Mouse (Mus musculus) midbrain, embryonic 13.5 days (tissue): ENCODE measurements around the gene Prune1. TPM values are rescaled to one million over a fixed set of nuclear protein-coding genes. Genes with fewer than 3 reads are reported as not detected.

ENCODE experiments used
- ATAC-seq: fragments of 200-750 bp; cut with Nextera tagmentation; 2 replicates; pipeline ENCODE4 v1.8.0; 2017; ENCODE audit warnings: mild to moderate bottlenecking, moderate TSS enrichment, moderate library complexity
- H3K27ac ChIP-seq: fragments of 300-500 bp; sonication (generic); 2 replicates; pipeline ENCODE4 v1.5.1; 2015; ENCODE audit warnings: inconsistent platforms, mild to moderate bottlenecking, moderate library complexity
- H3K27me3 ChIP-seq: fragments of 300-500 bp; sonication (generic); 2 replicates; pipeline ENCODE4 v1.6.1; 2015; ENCODE audit warnings: mild to moderate bottlenecking, inconsistent platforms
- H3K36me3 ChIP-seq: fragments of 300-500 bp; sonication (generic); 2 replicates; pipeline ENCODE4 v1.6.1; 2015; ENCODE audit warnings: mild to moderate bottlenecking, inconsistent platforms
- H3K4me1 ChIP-seq: fragments of 300-500 bp; sonication (generic); replicated peaks from 2 replicates; pipeline ENCODE4 v1.6.1; 2015; ENCODE audit warnings: inconsistent platforms
- H3K4me2 ChIP-seq: fragments of 300-500 bp; sonication (generic); replicated peaks from 2 replicates; pipeline ENCODE4 v1.6.1; 2015; ENCODE audit warnings: moderate library complexity, mild to moderate bottlenecking, inconsistent platforms
- H3K4me3 ChIP-seq: fragments of 300-500 bp; sonication (generic); replicated peaks from 2 replicates; pipeline ENCODE4 v1.5.1; 2015; ENCODE audit warnings: mild to moderate bottlenecking, inconsistent platforms
- H3K9ac ChIP-seq: fragments of 300-500 bp; sonication (generic); replicated peaks from 2 replicates; pipeline ENCODE4 v1.6.1; 2015; ENCODE audit warnings: mild to moderate bottlenecking, inconsistent platforms
- H3K9me3 ChIP-seq: fragments of 300-500 bp; sonication (generic); 2 replicates; pipeline ENCODE4 v1.6.1; 2016; ENCODE audit warnings: mild to moderate bottlenecking, inconsistent platforms
- WGBS: fragments of 180-500 bp; shearing (Covaris S2); methylation state at CpG from one replicate; pipeline ENCODE4 v1.1.7; 2015; 5-methylcytosine and 5-hydroxymethylcytosine counted together
- polyA plus RNA-seq: library from polyadenylated mRNA; unstranded; fragments of >200 nt; fragmentation: Nextera tagmentation; extraction: Ambion mirVana; gene quantifications from 2 replicates; pipeline ENCODE4 v1.2.1, GENCODE M21; 2015

The Prune1 gene
- polyA plus RNA-seq, 1 experiment from 2014 or later: 46.4 TPM

DNA sequence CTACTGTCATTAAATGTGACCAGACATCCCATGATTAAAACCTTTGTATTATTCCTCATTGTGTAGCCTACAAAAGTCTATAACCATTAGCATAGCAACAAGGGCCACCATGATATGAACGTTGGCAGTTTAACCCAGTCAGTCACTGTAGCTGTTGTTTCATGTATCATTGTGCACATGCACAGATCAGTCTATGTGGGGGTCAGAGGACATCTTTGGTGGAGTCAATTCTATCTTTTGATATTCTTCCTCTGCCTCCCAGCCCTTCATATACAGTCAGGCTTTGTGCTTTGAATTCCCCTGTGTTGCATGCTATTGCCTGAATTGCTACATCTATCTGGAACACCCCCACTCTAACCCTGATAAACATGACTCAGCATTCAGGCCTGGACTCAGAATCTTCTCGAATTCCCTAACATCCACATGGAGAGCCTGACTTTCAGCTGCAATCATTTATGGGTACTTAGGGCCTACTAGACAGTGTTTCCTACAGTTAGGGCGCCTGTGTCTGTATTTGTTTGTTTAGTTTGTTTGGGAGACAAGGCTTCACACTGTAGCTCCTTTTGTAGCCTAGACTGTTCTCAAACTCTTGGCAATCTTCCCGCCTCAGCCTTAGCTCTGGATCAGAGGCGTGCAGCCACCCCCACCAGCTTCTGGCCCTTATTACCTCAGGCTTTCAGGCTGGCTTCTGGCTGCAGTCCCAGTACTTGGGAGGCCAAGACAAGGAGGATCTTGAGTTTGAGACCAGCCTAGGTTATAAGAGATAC is 35.2 kb downstream of the Prune1 start:
- no peak overlapping the region for H3K9ac ChIP-seq
- no peaks in the 10 kb centered on the region for H3K4me1 ChIP-seq
- WGBS: 91% methylated on average over 5 of the region's 5 CpGs
- no peak overlapping the region for H3K27ac ChIP-seq
- no peak overlapping the region for H3K4me2 ChIP-seq
- peaks cover 22% of the 10 kb centered on the region for H3K36me3 ChIP-seq
- no peak for ATAC-seq
- no peaks in the 10 kb centered on the region for H3K9me3 ChIP-seq
- no peak overlapping the region for H3K4me3 ChIP-seq
- H3K27me3 ChIP-seq: no peaks in the 10 kb centered on the region

GRCm38 (mm10) chr3:95243086-95243485 is 38.8 kb downstream of the Prune1 start:
- peaks cover 22% of the 10 kb centered on the region for H3K36me3 ChIP-seq
- H3K27me3 ChIP-seq: no peaks in the 10 kb centered on the region
- H3K4me2 ChIP-seq: no peak overlapping the region
- no peak overlapping the region for H3K9ac ChIP-seq
- H3K9me3 ChIP-seq: no peaks in the 10 kb centered on the region
- 81% methylated on average over 2 of the region's 2 CpGs for WGBS
- no peak for ATAC-seq
- no peaks in the 10 kb centered on the region; the same call in 1 of the 2 replicates for H3K4me1 ChIP-seq
- H3K27ac ChIP-seq: no peak overlapping the region
- no peak overlapping the region for H3K4me3 ChIP-seq

- 83% methylated on average over 7 of the region's 7 CpGs for WGBS
Observed at GRCm38 (mm10) chr3:95241498-95241897, 40.4 kb downstream of the Prune1 start, which contains the start of gene Gm128. Gm128 (minus strand) TSS chr3:95241598.

GRCm38 (mm10) chr3:95240900-95241299 is 41.0 kb downstream of the Prune1 start:
- Histone ChIP-seq H3K27me3 (no peaks in the 10 kb centered on the region), H3K9me3 (no peaks in the 10 kb centered on the region), H3K4me3 (no peak overlapping the region), H3K4me2 (no peak overlapping the region), H3K36me3 (peaks cover 38% of the 10 kb centered on the region), H3K4me1 (no peaks in the 10 kb centered on the region; the same call in 1 of the 2 replicates), H3K9ac (no peak overlapping the region), H3K27ac (no peak overlapping the region)
- WGBS: 35% methylated on average over 13 of the region's 17 CpGs
- no peak for ATAC-seq

More at GRCm38 (mm10) chr3:95241498-95241897, 40.4 kb downstream of the Prune1 start, which contains the start of gene Gm128:
- H3K27ac ChIP-seq: no peak within 1 kb of the TSS
- H3K36me3 ChIP-seq: peaks cover 37% of the 10 kb centered on the region
- H3K4me3 ChIP-seq: no peak within 1 kb of the TSS
- H3K27me3 ChIP-seq: no peaks in the 10 kb centered on the region
- H3K9me3 ChIP-seq: no peaks in the 10 kb centered on the region
- H3K4me2 ChIP-seq: no peak within 1 kb of the TSS
- no peak for ATAC-seq
- no peaks in the 10 kb centered on the region; the same call in 1 of the 2 replicates for H3K4me1 ChIP-seq
- H3K9ac ChIP-seq: no peak within 1 kb of the TSS

- no peak for ATAC-seq
Observed at GRCm38 (mm10) chr3:95239971-95240370, 41.9 kb downstream of the Prune1 start.

DNA sequence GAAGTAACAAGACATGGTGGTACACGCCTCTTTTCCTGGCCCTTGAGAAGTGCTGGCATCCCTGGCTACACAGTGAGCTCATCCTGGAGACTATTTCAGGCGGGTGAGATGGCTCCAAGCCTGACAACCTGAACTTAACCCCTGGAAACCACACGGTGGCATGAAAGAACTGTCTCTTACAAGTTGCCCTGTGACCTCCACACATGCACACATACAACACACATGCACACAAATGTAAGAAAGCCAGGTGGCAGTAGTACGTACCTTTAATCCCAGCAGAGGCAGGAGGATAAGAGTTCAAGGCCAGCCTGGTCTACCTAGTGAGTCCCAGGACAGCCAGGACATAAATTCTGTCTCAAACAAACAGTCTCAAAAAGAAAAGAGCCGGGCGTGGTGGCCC is 42.9 kb downstream of the Prune1 start:
- Histone ChIP-seq H3K4me1 (no peaks in the 10 kb centered on the region; the same call in 1 of the 2 replicates), H3K4me2 (no peak overlapping the region), H3K27me3 (no peaks in the 10 kb centered on the region), H3K36me3 (peaks cover 47% of the 10 kb centered on the region), H3K27ac (no peak overlapping the region), H3K9me3 (no peaks in the 10 kb centered on the region), H3K4me3 (no peak overlapping the region), H3K9ac (no peak overlapping the region)
- WGBS: 87% methylated on average over 6 of the region's 6 CpGs
- ATAC-seq: no peak

More at GRCm38 (mm10) chr3:95239971-95240370, 41.9 kb downstream of the Prune1 start:
- H3K9me3 ChIP-seq: no peaks in the 10 kb centered on the region
- 91% methylated on average over 12 of the region's 12 CpGs for WGBS
- no peak overlapping the region for H3K4me2 ChIP-seq
- peaks cover 39% of the 10 kb centered on the region for H3K36me3 ChIP-seq
- no peak overlapping the region for H3K4me3 ChIP-seq
- H3K4me1 ChIP-seq: no peaks in the 10 kb centered on the region; the same call in 1 of the 2 replicates
- no peaks in the 10 kb centered on the region for H3K27me3 ChIP-seq
- H3K27ac ChIP-seq: no peak overlapping the region
- H3K9ac ChIP-seq: no peak overlapping the region

GRCm38 (mm10) chr3:95237541-95238099 is 44.3 kb downstream of the Prune1 start:
- Histone ChIP-seq H3K27me3 (no peaks in the 10 kb centered on the region), H3K36me3 (peaks cover 61% of the 10 kb centered on the region), H3K4me3 (no peak overlapping the region), H3K9me3 (no peaks in the 10 kb centered on the region), H3K27ac (no peak overlapping the region), H3K4me2 (no peak overlapping the region), H3K4me1 (no peaks in the 10 kb centered on the region; the same call in 1 of the 2 replicates), H3K9ac (no peak overlapping the region)
- 90% methylated on average over 8 of the region's 8 CpGs for WGBS
- no peak for ATAC-seq

- H3K27me3 ChIP-seq: no peaks in the 10 kb centered on the region
- no peak overlapping the region for H3K4me3 ChIP-seq
- 79% methylated on average over 23 of the region's 23 CpGs for WGBS
- no peaks in the 10 kb centered on the region for H3K9me3 ChIP-seq
- no peak for ATAC-seq
- peaks cover 18% of the 10 kb centered on the region for H3K4me1 ChIP-seq
- H3K4me2 ChIP-seq: no peak overlapping the region
- no peak overlapping the region for H3K9ac ChIP-seq
- H3K27ac ChIP-seq: no peak overlapping the region
- H3K36me3 ChIP-seq: peaks cover 71% of the 10 kb centered on the region
Observed at GRCm38 (mm10) chr3:95235386-95236301, 46.2 kb downstream of the Prune1 start.

DNA sequence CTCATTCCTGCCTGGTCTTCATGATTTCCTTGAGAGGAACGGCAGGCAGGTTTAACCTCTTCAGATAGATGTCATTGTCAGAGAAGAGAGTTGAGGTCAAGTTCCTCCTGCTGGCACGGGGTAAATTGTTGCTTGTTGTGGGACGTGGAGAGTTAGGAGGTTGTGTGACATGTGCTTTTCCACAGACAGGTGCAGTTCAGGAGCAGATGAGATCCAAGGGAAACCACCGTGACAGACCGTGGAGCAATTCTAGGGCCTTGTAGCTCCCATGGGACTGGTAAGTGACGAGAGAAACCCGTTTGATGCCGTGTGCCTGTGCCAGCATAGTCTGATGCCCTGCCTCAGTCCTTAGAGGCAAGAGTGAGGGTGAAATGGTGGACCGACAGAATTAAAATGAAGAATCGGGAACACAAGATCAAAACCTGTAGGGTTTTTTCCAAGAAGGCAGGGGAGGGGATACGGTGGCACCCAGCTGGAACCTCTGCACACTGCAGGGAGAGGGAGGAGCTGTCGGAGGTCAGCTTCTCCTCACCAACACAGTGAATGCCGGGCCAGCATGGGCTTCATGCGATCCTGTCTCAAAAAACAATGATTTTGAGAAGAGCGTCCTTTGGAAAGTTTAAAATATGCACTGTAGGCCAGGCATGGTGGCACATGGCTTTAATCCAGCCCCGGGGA is 48.4 kb downstream of the Prune1 start:
- peaks cover 68% of the 10 kb centered on the region for H3K36me3 ChIP-seq
- WGBS: 90% methylated on average over 16 of the region's 16 CpGs
- H3K9me3 ChIP-seq: no peaks in the 10 kb centered on the region
- no peaks in the 10 kb centered on the region for H3K27me3 ChIP-seq
- no peak for ATAC-seq
- H3K4me3 ChIP-seq: no peak overlapping the region
- H3K4me1 ChIP-seq: peaks cover 30% of the 10 kb centered on the region
- no peak overlapping the region for H3K27ac ChIP-seq
- no peak overlapping the region for H3K9ac ChIP-seq
- H3K4me2 ChIP-seq: no peak overlapping the region

- Histone ChIP-seq H3K9ac (no peak overlapping the region), H3K4me3 (no peak overlapping the region), H3K36me3 (peaks cover 61% of the 10 kb centered on the region), H3K9me3 (no peaks in the 10 kb centered on the region), H3K27me3 (no peaks in the 10 kb centered on the region), H3K4me2 (no peak overlapping the region), H3K27ac (no peak overlapping the region), H3K4me1 (peaks cover 30% of the 10 kb centered on the region)
- ATAC-seq: no peak
- WGBS: 93% methylated on average over 7 of the region's 7 CpGs
Observed at GRCm38 (mm10) chr3:95232771-95233170, 49.1 kb downstream of the Prune1 start.
